Mouse (Mus musculus) thymus, postnatal 36 days (tissue): Measurements from ENCODE around the gene Adm.

Experiments
- DNase-seq, 2 experiments: peaks; one replicate each; pipeline ENCODE4 v3.0.0; 2022; ENCODE audit warnings: mixed read lengths in 2 of 2

Adm gene

GRCm38 (mm10) chr7:110668247-110668646, 40.8 kb downstream of the Adm start:
- DNase-seq: no peak

- DNase-seq: no peak
Measured at GRCm38 (mm10) chr7:110668756-110669155, 41.3 kb downstream of the Adm start.

- DNase-seq: no peak
Measured at GRCm38 (mm10) chr7:110671121-110671680, 43.7 kb downstream of the Adm start.
